Mouse (Mus musculus) forebrain, embryonic 11.5 days (tissue): ENCODE data around the gene Tat. TPM values are rescaled to one million over a fixed set of nuclear protein-coding genes. Genes with fewer than 3 reads are reported as not detected.

Experiments used
- ATAC-seq: fragments of 200-750 bp; cut with Nextera tagmentation; replicated peaks from 2 replicates; pipeline ENCODE4 v1.8.0; 2017; ENCODE audit warnings: moderate TSS enrichment; ENCODE audit not compliant: low FRiP score
- DNase-seq: peaks from one replicate; pipeline ENCODE4 v3.0.0-alpha.2; 2017; ENCODE audit warnings: low spot score
- H3K27ac ChIP-seq: fragments of 300-500 bp; sonication (generic); 2 replicates; pipeline ENCODE4 v1.5.1; 2014; ENCODE audit warnings: low read depth, low read length
- H3K27me3 ChIP-seq: fragments of 300-500 bp; sonication (generic); 2 replicates; pipeline ENCODE4 v1.6.1; 2014; ENCODE audit warnings: mild to moderate bottlenecking, low read length, mixed read lengths; ENCODE audit not compliant: control insufficient read depth, insufficient read depth
- H3K36me3 ChIP-seq: fragments of 300-500 bp; sonication (generic); 2 replicates; pipeline ENCODE4 v1.6.1; 2014; ENCODE audit warnings: mild to moderate bottlenecking, low read length, moderate library complexity, mixed read lengths; ENCODE audit not compliant: control insufficient read depth, insufficient read depth
- H3K4me1 ChIP-seq: fragments of 300-500 bp; sonication (generic); replicated peaks from 2 replicates; pipeline ENCODE4 v1.6.1; 2014; ENCODE audit warnings: low read length, mixed read lengths; ENCODE audit not compliant: control insufficient read depth, insufficient read depth
- H3K4me2 ChIP-seq: fragments of 300-500 bp; sonication (generic); 2 replicates; pipeline ENCODE4 v1.6.1; 2014; ENCODE audit warnings: low read depth, mild to moderate bottlenecking, low read length, moderate library complexity, mixed read lengths; ENCODE audit not compliant: severe bottlenecking
- H3K4me3 ChIP-seq: fragments of 300-500 bp; sonication (generic); 2 replicates; pipeline ENCODE4 v1.5.1; 2014; ENCODE audit warnings: low read depth, low read length
- H3K9ac ChIP-seq: fragments of 300-500 bp; sonication (generic); 2 replicates; pipeline ENCODE4 v1.6.1; 2014; ENCODE audit warnings: low read length
- H3K9me3 ChIP-seq: fragments of 300-500 bp; sonication (generic); 2 replicates; pipeline ENCODE4 v1.6.1; 2016; ENCODE audit warnings: low read length, mixed read lengths; ENCODE audit not compliant: control insufficient read depth
- WGBS: fragments of 180-500 bp; shearing (Covaris S2); extraction: QIAGEN DNeasy Blood & Tissue Kit; methylation state at CpG from one replicate; pipeline ENCODE4 v1.1.7; 2014; 5-methylcytosine and 5-hydroxymethylcytosine counted together
- polyA plus RNA-seq: library from polyadenylated mRNA; unstranded; fragments of >200 nt; fragmentation: Nextera tagmentation; extraction: Ambion mirVana; gene quantifications from 2 replicates; pipeline ENCODE4 v1.2.1, GENCODE M21; 2014

Gene Tat
- polyA plus RNA-seq, 1 experiment from 2014 or later: not detected

- Histone ChIP-seq H3K36me3 (no peaks in the 10 kb centered on the region), H3K4me2 (no peak overlapping the region), H3K27me3 (no peaks in the 10 kb centered on the region), H3K9me3 (no peaks in the 10 kb centered on the region), H3K9ac (no peak overlapping the region), H3K4me3 (no peak overlapping the region), H3K27ac (no peak overlapping the region), H3K4me1 (peaks cover 12% of the 10 kb centered on the region)
- peak; percentile 71 for ATAC-seq
- 37% methylated on average over 13 of the region's 13 CpGs for WGBS
- no peak for DNase-seq
Measured at GRCm38 (mm10) chr8:109954486-109954948, 35.7 kb upstream of the Tat start.

DNA sequence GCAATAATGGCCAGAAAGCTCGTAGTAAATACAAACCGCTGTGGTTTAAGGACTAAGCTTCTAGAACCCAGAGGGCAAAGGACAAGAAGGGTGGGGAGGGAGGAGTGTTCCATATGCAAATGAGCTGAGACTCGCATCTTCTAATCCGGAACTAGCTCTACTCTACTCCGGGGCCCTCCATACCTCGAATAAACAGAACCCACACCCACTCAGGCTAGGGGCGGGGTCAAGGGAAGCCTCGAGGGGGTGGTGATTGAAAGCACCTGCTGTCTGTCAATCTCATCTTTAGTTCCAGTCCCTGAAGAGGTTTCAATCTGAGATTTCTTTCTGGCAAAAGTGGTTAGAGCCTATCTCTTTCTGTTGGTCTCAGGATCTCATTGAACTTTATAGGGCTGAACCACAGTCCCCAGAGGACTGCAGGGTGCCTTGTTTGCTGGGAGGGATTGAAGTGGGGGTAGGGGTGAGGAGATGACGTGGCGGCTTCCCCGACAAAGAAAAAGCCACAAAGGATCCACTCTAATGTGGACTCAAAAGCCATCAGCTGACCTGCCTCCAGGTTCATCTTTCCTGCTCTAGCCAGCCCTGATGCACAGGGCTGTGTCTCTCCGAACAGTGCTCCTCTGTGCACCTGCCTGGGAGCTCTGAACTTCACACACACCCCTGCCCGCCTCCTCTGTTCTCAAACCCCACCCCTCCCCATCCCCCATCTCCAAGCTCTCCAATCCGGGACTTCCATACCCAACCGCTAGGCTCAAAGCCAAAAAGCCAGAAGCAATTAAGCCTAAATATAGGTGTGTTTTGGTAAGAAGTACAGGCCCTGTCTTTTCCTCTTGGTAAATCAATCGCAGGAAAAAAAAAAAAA lies 32.8 kb upstream of the Tat start:
- peaks cover 9% of the 10 kb centered on the region for H3K27me3 ChIP-seq
- no peak overlapping the region; the same call in 1 of the 2 replicates for H3K27ac ChIP-seq
- H3K9me3 ChIP-seq: no peaks in the 10 kb centered on the region
- no peak overlapping the region for H3K4me3 ChIP-seq
- H3K4me1 ChIP-seq: peaks cover 14% of the 10 kb centered on the region
- 0 out of 2 replicates have a peak overlapping the region, but pooled peaks have one; percentile 12 for H3K9ac ChIP-seq
- peak overlapping the region; percentile 21 for H3K4me2 ChIP-seq
- DNase-seq (peak; percentile 67), ATAC-seq (peak; percentile 56; the same call in 1 of the 2 replicates)
- H3K36me3 ChIP-seq: no peaks in the 10 kb centered on the region
- 4% methylated on average over 16 of the region's 16 CpGs for WGBS

DNA sequence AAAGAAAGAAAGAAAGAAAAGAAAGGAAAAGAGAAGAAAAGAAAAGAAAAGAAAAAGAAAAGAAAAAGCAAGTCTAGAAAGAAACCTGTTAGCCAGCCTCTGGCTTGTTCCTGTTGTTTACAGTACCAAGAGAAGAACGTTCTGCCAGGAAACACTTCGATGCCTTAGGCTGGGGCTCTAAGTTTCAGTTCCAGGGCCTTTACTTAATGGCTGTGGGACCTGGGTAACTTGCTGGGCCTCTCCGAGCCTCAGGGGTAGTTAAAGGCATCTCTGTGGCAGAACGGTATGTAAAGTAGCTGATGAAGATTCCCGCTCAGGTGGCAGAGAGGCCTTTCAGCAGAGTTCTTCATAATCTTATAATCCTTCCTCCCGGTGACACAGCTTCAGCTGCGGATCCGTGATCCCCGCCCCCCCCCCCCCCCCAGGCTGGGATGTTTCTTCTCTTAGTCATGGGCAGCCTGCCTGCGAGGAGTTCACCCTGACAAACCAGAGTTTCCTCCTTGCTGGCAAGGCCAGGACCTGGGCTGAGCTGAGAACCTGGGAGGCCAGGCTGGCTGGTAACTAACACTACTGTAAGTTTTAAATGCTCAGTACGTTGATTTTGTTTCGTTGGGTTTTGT lies 32.1 kb upstream of the Tat start:
- ATAC-seq (no peak), DNase-seq (no peak)
- Histone ChIP-seq H3K27ac (no peak overlapping the region), H3K27me3 (peaks cover 9% of the 10 kb centered on the region), H3K36me3 (no peaks in the 10 kb centered on the region), H3K9me3 (no peaks in the 10 kb centered on the region), H3K9ac (no peak overlapping the region), H3K4me2 (no peak overlapping the region), H3K4me1 (peaks cover 14% of the 10 kb centered on the region), H3K4me3 (no peak overlapping the region)
- WGBS: 26% methylated on average over 12 of the region's 12 CpGs

DNA sequence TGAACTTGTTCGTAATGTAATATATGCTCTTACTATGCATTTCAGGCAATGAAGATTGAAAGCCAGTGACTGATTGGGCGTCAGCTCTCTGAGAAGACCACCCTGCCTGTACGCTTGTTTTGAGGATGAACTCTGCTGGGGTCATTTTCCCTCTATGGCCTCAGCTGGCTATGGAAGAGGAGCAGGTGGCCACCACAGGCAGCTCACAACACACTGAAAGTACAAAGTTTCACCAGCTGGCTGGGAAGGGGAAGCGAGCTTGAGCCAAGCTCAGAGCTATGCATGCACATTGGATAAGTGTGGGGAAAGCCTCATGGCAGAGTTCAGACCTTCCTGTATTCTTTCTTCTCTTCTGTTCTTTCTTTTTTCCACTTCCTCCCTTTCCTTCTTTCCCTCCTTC lies 31.1 kb upstream of the Tat start:
- Histone ChIP-seq H3K9ac (no peak overlapping the region), H3K4me3 (no peak overlapping the region), H3K9me3 (no peaks in the 10 kb centered on the region), H3K27me3 (peaks cover 9% of the 10 kb centered on the region), H3K4me2 (no peak overlapping the region), H3K36me3 (no peaks in the 10 kb centered on the region), H3K4me1 (peaks cover 14% of the 10 kb centered on the region), H3K27ac (no peak overlapping the region)
- WGBS: 88% methylated on average over 4 of the region's 4 CpGs
- no peak for ATAC-seq
- no peak for DNase-seq

GRCm38 (mm10) chr8:109961693-109962367 lies 28.4 kb upstream of the Tat start, which contains the start of gene Marveld3:
TSS of gene Marveld3 (minus strand) at chr8:109962203.
- H3K9me3 ChIP-seq: no peaks in the 10 kb centered on the region
- peaks cover 8% of the 10 kb centered on the region for H3K4me1 ChIP-seq
- DNase-seq: peak; percentile 78
- H3K27ac ChIP-seq: no peak within 1 kb of the TSS
- H3K9ac ChIP-seq: peak within 1 kb of the TSS; percentile 42; the same call in 1 of the 2 replicates
- H3K4me3 ChIP-seq: peak within 1 kb of the TSS; percentile 36
- H3K4me2 ChIP-seq: peak within 1 kb of the TSS; percentile 73
- 2% methylated on average over 62 of the region's 64 CpGs for WGBS
- H3K27me3 ChIP-seq: peaks cover 9% of the 10 kb centered on the region
- ATAC-seq: peak; percentile 76
- H3K36me3 ChIP-seq: no peaks in the 10 kb centered on the region

DNA sequence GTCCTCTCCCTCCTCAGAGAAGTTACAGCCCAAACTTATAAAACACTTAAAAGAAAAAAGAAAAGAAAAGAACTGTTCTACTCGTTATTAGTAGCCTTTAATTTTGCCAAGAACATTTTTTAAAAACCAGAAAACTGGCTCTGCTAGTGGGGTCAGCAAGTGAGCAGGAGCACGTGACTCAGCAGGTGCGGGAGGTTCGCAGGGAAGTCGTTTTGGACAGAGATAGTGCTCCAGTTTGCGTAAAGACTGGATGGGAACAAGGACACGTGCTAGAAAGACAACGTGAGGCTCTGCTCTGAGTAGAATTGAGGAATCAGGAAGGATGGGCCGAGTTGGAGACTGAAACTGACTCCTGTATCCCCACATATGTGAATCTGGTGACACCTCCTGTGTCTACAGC lies 27.3 kb upstream of the Tat start:
- H3K27me3 ChIP-seq: peaks cover 9% of the 10 kb centered on the region
- DNase-seq (no peak), ATAC-seq (no peak)
- no peak overlapping the region for H3K27ac ChIP-seq
- no peak overlapping the region for H3K4me2 ChIP-seq
- WGBS: 80% methylated on average over 9 of the region's 9 CpGs
- H3K4me3 ChIP-seq: no peak overlapping the region
- H3K4me1 ChIP-seq: 0 out of 2 replicates have a peak, but pooled peaks cover 2% of the 10 kb centered on the region
- H3K36me3 ChIP-seq: no peaks in the 10 kb centered on the region
- no peak overlapping the region for H3K9ac ChIP-seq
- H3K9me3 ChIP-seq: no peaks in the 10 kb centered on the region

- Histone ChIP-seq H3K4me3 (no peak overlapping the region), H3K27me3 (peaks cover 9% of the 10 kb centered on the region), H3K9ac (no peak overlapping the region), H3K36me3 (no peaks in the 10 kb centered on the region), H3K27ac (no peak overlapping the region), H3K4me1 (0 out of 2 replicates have a peak, but pooled peaks cover 2% of the 10 kb centered on the region), H3K9me3 (no peaks in the 10 kb centered on the region), H3K4me2 (no peak overlapping the region)
- ATAC-seq (no peak), DNase-seq (no peak)
- WGBS: 80% methylated on average over 13 of the region's 13 CpGs
Measured at GRCm38 (mm10) chr8:109963421-109963820, 26.8 kb upstream of the Tat start.

- Histone ChIP-seq H3K27ac (no peak overlapping the region), H3K9ac (no peak overlapping the region), H3K27me3 (peaks cover 9% of the 10 kb centered on the region), H3K4me1 (0 out of 2 replicates have a peak, but pooled peaks cover 2% of the 10 kb centered on the region), H3K4me3 (no peak overlapping the region), H3K9me3 (no peaks in the 10 kb centered on the region), H3K36me3 (no peaks in the 10 kb centered on the region), H3K4me2 (no peak overlapping the region)
- 79% methylated on average over 4 of the region's 4 CpGs for WGBS
- ATAC-seq (no peak), DNase-seq (no peak)
Measured at GRCm38 (mm10) chr8:109964106-109964505, 26.1 kb upstream of the Tat start.
